Mouse (Mus musculus) liver, embryonic 15.5 days (tissue): ENCODE measurements at regions not wholly inside any gene's neighbourhood (a gene's known extent, or its start where the extent isn't known, plus 50 kb on each side); places are given as distances from the start of the nearest gene placed in this dataset.

Experiments
- ATAC-seq: fragments of 200-750 bp; cut with Nextera tagmentation; 2 replicates; pipeline ENCODE4 v1.8.0; 2017; ENCODE audit warnings: moderate number of reproducible peaks, mild to moderate bottlenecking, moderate library complexity; ENCODE audit not compliant: insufficient read depth
- H3K27ac ChIP-seq: fragments of 300-500 bp; sonication (generic); replicated peaks from 2 replicates; pipeline ENCODE4 v1.5.1; 2015; ENCODE audit warnings: mild to moderate bottlenecking, inconsistent platforms
- H3K27me3 ChIP-seq: fragments of 300-500 bp; sonication (generic); 2 replicates; pipeline ENCODE4 v1.6.1; 2015; ENCODE audit warnings: mild to moderate bottlenecking, inconsistent platforms
- H3K36me3 ChIP-seq: fragments of 300-500 bp; sonication (generic); replicated peaks from 2 replicates; pipeline ENCODE4 v1.6.1; 2015; ENCODE audit warnings: moderate library complexity, mild to moderate bottlenecking, inconsistent platforms
- H3K4me1 ChIP-seq: fragments of 300-500 bp; sonication (generic); replicated peaks from 2 replicates; pipeline ENCODE4 v1.6.1; 2015; ENCODE audit warnings: inconsistent platforms
- H3K4me2 ChIP-seq: fragments of 300-500 bp; sonication (generic); 2 replicates; pipeline ENCODE4 v1.6.1; 2015; ENCODE audit warnings: moderate library complexity, mild to moderate bottlenecking, inconsistent platforms
- H3K4me3 ChIP-seq: fragments of 300-500 bp; sonication (generic); replicated peaks from 2 replicates; pipeline ENCODE4 v1.5.1; 2015; ENCODE audit warnings: mild to moderate bottlenecking, inconsistent platforms
- H3K9ac ChIP-seq: fragments of 300-500 bp; sonication (generic); 2 replicates; pipeline ENCODE4 v1.6.1; 2015; ENCODE audit warnings: moderate library complexity, mild to moderate bottlenecking, inconsistent platforms
- H3K9me3 ChIP-seq: fragments of 300-500 bp; sonication (generic); replicated peaks from 2 replicates; pipeline ENCODE4 v1.6.1; 2016; ENCODE audit warnings: inconsistent platforms
- WGBS: fragments of 180-500 bp; shearing (Covaris S2); methylation state at CpG from one replicate; pipeline ENCODE4 v1.1.7; 2015; ENCODE audit warnings: mixed read lengths; ENCODE audit not compliant: insufficient replicate concordance; 5-methylcytosine and 5-hydroxymethylcytosine counted together

DNA sequence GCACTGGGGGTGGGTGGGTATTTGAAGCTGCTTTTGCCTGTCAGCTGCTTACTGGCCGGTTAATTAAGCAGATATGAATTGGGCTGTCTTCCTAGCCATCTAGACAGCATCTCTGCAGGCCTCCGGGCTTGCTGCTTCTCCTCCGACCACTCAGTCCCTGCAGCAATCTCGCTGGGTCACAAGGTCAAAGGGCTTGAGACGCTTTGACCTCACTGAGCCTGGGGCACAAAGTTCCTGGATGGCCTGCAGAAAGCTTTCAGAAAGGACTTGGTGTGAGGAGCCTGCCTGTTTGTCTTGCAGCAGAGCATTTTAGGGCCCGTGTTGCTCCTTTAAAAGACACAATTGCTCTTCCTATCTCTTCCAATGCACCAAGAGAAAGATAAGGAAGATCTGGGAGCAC, 83.7 kb upstream of the Ppp2r5a start:
- ATAC-seq = no peak
- Histone ChIP-seq H3K9me3 (no peaks in the 10 kb centered on the region), H3K27ac (no peak overlapping the region), H3K4me2 (no peak overlapping the region), H3K4me1 (no peaks in the 10 kb centered on the region; the same call in 1 of the 2 replicates), H3K9ac (no peak overlapping the region), H3K4me3 (no peak overlapping the region), H3K36me3 (no peaks in the 10 kb centered on the region), H3K27me3 (peaks cover 4% of the 10 kb centered on the region; the same call in 1 of the 2 replicates)
- WGBS = 49% methylated on average over 6 of the region's 6 CpGs

DNA sequence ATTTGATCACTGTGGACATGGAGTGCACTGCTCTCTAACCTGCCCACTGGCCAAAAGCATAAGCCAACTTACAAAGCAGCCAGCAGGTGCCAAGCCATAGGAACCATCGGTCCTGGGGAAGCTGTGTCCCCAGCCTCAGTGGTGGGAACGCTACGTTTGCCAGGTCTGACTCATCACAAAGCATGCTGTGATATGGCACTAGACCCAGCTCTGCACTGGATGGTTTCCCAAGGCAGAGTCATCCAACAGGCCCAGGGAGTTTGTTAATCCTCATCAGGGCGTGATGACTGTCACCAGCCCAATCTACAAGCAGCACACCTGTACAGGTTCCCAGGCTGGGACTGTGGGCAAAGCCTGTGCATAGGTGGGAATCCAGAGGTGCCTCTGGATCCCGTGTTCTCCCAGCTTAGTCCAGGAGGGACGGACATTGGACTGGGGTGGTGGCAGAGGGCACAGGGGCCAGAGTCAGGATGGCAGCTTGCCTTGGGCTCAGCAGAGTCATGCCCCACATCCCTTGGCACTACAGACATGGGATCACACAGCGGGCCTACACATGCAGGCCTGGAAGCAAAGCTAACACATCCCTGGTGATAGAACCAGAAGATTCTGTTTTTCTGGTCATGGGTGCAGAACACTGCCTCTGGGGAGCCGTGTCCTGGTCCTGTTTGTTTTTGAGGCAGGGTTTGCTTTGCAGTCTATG, 81.8 kb upstream of the Ppp2r5a start:
- no peak for ATAC-seq
- WGBS = 67% methylated on average over 8 of the region's 8 CpGs
- Histone ChIP-seq H3K4me1 (peaks cover 6% of the 10 kb centered on the region), H3K27me3 (peaks cover 4% of the 10 kb centered on the region; the same call in 1 of the 2 replicates), H3K9me3 (no peaks in the 10 kb centered on the region), H3K36me3 (no peaks in the 10 kb centered on the region), H3K4me2 (no peak overlapping the region), H3K27ac (no peak overlapping the region), H3K9ac (no peak overlapping the region), H3K4me3 (no peak overlapping the region)

DNA sequence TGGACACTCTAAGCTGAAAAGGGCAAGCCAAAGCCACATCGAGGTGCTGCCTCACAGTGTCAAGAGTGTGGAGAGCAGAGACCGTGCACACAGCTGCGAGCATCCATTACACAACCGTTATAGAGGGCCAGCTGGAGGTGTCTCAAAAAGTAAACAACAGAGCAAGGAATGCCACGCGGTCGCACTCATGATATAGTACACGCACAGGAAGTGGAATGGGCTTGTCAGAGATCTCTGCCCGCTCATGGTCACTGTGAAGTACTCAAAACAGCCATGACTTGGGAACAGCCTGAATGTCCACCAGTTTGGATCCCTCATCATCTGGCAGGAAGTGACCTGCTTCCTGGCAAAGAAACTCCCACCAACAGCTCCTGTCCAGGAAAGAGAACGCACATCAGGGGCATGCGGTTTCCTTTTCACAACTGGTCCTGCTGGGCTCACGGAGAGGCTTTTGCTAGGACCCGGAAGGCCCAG, 76.9 kb upstream of the Ppp2r5a start:
- Histone ChIP-seq H3K4me2 (peak overlapping the region; percentile 24; the same call in 1 of the 2 replicates), H3K4me3 (no peak overlapping the region), H3K9me3 (no peaks in the 10 kb centered on the region), H3K27ac (no peak overlapping the region), H3K9ac (no peak overlapping the region), H3K4me1 (peaks cover 8% of the 10 kb centered on the region; the same call in 1 of the 2 replicates), H3K36me3 (no peaks in the 10 kb centered on the region), H3K27me3 (no peaks in the 10 kb centered on the region)
- ATAC-seq = peak; percentile 54
- 17% methylated on average over 13 of the region's 13 CpGs for WGBS

DNA sequence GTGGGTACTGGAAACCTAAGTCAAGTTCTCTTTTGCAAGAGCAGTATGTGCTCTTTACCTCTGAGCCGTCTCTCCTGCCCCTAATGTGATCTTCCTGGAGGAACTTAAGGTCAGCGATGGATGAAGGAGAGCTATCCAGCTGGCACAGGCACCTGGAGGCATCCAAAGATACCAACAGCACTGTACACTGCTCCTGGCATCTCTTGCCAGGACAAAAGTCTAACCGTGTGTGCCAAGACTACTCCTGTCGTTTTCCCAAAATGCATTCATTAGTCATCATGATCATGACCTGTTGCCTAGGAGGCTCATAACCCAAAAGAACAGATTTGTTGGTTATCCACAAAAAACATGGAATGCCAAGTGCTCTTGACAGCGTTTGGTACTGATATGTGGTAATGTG, 69.5 kb upstream of the Ppp2r5a start:
- no peak for ATAC-seq
- Histone ChIP-seq H3K4me1 (peaks cover 21% of the 10 kb centered on the region), H3K4me2 (no peak overlapping the region), H3K4me3 (no peak overlapping the region), H3K9me3 (no peaks in the 10 kb centered on the region), H3K36me3 (no peaks in the 10 kb centered on the region), H3K27me3 (no peaks in the 10 kb centered on the region), H3K9ac (no peak overlapping the region), H3K27ac (no peak overlapping the region)
- 72% methylated on average over 5 of the region's 5 CpGs for WGBS

DNA sequence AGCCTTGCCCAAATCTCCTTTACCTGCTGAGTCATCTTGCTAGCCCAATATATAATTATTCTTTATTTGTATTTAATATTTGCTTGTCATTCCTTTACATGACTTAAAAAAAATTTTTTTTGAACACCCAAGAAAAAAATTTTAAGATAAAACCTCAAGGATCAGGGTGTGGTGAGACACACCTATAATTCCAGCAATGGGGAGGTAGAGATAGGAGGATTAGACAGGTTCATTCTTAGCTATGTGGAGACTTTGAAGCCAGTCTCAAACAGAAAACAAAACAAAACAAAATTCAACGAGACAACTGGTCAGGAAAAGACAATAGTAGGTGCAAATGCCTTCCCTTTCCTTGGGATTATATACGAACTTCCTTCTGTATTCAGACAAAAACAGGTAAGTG, 68.4 kb upstream of the Ppp2r5a start:
- no peaks in the 10 kb centered on the region for H3K36me3 ChIP-seq
- H3K27me3 ChIP-seq = no peaks in the 10 kb centered on the region
- H3K9ac ChIP-seq = no peak overlapping the region
- H3K4me1 ChIP-seq = peaks cover 21% of the 10 kb centered on the region
- H3K27ac ChIP-seq = no peak overlapping the region
- no peak for ATAC-seq
- 33% methylated on average over 2 of the region's 2 CpGs for WGBS
- no peak overlapping the region for H3K4me2 ChIP-seq
- no peaks in the 10 kb centered on the region for H3K9me3 ChIP-seq
- no peak overlapping the region for H3K4me3 ChIP-seq

DNA sequence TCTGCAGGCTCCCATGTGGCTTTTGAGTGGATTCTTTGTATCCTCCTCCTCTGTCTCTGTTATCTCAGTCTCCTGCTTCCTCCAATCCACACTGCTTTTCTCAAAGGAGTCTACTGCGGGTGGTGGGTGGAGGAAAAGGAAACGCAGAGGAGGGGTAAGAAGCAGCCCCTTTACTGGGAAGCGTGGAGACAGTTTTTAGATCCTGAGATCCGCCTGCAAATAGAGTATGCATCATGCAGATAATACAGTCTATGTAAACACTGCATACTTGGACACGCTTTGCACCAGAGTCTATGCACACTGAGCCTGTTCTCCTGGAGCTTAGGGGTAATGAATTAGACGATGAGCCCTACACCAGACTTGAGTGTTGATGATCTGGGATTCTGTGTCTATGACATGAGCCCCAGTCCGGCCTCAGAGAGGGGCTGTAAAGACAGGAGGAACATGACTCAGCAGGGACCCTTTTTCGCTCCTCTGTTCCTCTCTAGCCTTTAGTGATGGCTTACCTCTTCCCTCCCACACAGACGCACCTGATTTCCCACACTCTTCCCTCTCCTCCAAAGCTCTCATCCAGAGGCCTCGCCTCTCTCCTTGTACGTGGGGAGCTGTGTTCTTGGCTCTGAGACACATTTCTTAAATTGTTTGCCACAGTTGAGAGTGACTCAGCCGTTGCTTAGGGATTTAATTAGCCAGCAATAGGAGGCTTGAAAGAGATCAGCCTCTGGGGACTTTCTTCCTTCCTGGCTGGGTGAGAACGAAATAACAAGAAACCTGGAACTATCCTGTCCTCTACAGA, 67.3 kb upstream of the Ppp2r5a start:
- no peak for ATAC-seq
- no peak overlapping the region for H3K4me2 ChIP-seq
- H3K36me3 ChIP-seq = no peaks in the 10 kb centered on the region
- 15% methylated on average over 13 of the region's 13 CpGs for WGBS
- no peaks in the 10 kb centered on the region for H3K27me3 ChIP-seq
- no peak overlapping the region for H3K27ac ChIP-seq
- H3K4me3 ChIP-seq = no peak overlapping the region
- peak overlapping the region; percentile 13; the same call in 1 of the 2 replicates for H3K9ac ChIP-seq
- H3K9me3 ChIP-seq = no peaks in the 10 kb centered on the region
- H3K4me1 ChIP-seq = peaks cover 21% of the 10 kb centered on the region

DNA sequence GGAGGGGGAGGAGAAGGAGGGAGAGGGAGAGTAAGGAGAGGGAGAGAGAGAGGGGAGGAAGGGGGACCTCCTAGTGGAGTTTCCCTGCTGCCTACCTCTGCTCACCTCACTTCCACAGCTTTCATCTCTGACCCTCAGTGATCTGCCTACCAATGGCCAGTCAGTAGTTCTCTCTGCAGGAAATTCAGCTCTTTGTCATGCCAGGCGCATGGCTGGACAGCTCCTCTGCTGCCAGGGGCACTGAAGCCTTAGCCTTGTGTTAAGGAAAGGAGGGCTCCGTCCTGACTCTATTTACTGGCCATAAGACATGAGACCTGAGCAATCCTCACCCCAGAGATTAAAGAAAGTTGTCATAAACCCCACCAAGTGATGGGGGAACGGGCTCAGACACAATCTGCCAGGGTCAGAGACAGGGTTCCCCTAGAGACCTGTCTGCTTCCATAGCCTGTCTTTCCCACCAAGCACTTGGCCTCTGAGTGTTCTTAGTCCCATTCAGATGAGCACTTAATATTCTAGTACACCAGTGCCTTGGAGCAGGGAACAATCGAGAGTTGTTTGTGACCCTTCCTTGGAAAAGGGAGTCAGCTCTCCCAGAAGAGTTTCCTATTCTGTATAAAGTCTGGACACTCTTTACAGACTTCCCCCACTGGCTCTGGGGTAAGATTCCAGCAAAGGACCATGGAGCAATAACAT, 65.9 kb upstream of the Ppp2r5a start:
- H3K4me2 ChIP-seq = no peak overlapping the region
- H3K27ac ChIP-seq = no peak overlapping the region
- H3K4me1 ChIP-seq = peaks cover 21% of the 10 kb centered on the region
- H3K36me3 ChIP-seq = no peaks in the 10 kb centered on the region
- H3K9ac ChIP-seq = no peak overlapping the region
- H3K27me3 ChIP-seq = no peaks in the 10 kb centered on the region
- WGBS = 61% methylated on average over 4 of the region's 4 CpGs
- H3K4me3 ChIP-seq = no peak overlapping the region
- no peak for ATAC-seq
- H3K9me3 ChIP-seq = no peaks in the 10 kb centered on the region

DNA sequence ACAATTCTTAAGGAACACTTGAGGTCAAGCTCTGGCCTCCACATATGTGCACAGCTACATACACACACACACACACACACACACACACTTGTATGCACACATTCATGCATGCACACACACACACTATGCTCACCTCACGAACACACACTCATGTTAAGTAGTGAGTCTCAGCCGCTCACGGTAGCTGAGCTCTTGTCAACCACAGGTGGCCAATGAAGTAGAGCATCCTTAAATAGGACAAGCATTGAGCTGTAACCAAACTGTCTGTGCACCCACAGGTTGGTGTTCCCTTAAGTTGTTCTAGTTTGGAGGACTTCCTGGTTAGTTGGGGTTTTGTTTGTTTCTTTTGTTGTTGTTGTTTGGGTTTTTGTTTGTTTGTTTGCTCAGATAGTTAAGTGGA, 63.2 kb upstream of the Ppp2r5a start:
- H3K4me3 ChIP-seq = no peak overlapping the region
- 67% methylated on average over 3 of the region's 3 CpGs for WGBS
- no peak overlapping the region for H3K27ac ChIP-seq
- peaks cover 23% of the 10 kb centered on the region for H3K4me1 ChIP-seq
- H3K9ac ChIP-seq = no peak overlapping the region
- H3K27me3 ChIP-seq = no peaks in the 10 kb centered on the region
- no peaks in the 10 kb centered on the region for H3K36me3 ChIP-seq
- no peaks in the 10 kb centered on the region for H3K9me3 ChIP-seq
- ATAC-seq = no peak
- no peak overlapping the region for H3K4me2 ChIP-seq

DNA sequence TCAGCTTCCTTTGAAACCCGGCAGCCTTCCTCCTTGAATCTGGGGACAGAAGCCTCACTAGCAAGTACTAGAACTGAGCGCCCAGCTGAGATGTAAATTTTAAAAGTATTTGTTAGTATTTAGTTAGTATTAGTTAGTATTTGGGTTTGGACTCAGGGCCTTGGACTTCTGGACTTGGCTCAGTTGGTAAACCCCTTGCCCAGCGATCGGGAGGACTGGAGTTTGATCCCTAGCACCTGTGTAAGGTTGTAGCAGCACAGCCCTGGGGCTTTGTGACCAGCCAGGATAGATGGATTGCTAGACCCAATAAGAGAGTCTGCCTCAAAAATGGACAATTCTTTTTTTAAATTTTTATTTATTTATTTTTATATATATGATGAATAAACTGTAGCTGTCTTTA, 62.7 kb upstream of the Ppp2r5a start:
- no peaks in the 10 kb centered on the region for H3K27me3 ChIP-seq
- no peaks in the 10 kb centered on the region for H3K36me3 ChIP-seq
- peaks cover 17% of the 10 kb centered on the region for H3K4me1 ChIP-seq
- H3K27ac ChIP-seq = no peak overlapping the region
- no peaks in the 10 kb centered on the region for H3K9me3 ChIP-seq
- H3K9ac ChIP-seq = no peak overlapping the region
- H3K4me3 ChIP-seq = no peak overlapping the region
- 66% methylated on average over 4 of the region's 4 CpGs for WGBS
- H3K4me2 ChIP-seq = no peak overlapping the region
- ATAC-seq = no peak

DNA sequence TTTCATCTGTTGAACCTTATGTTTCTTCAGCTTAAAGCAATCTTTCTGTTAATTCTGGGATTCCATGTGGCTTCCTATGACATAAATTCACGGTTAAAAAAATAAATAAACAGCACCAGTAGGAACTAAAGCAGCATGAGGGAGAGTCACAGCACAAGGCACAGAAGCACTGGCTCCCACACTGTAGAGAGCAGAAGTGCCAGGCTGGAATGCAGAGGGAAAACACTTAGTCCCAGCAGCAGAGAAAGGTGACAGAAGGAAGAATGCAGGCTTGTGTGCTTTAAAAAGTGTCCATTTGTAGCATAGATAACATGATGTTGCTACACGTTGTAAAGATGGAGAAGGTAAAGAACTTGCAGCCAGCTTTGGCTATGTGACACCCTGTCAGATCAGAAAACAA, 62.1 kb upstream of the Ppp2r5a start:
- no peak for ATAC-seq
- no peak overlapping the region for H3K9ac ChIP-seq
- H3K36me3 ChIP-seq = no peaks in the 10 kb centered on the region
- no peak overlapping the region for H3K4me3 ChIP-seq
- WGBS = 34% methylated on average over 2 of the region's 2 CpGs
- no peaks in the 10 kb centered on the region for H3K9me3 ChIP-seq
- H3K4me1 ChIP-seq = peaks cover 12% of the 10 kb centered on the region
- no peak overlapping the region for H3K4me2 ChIP-seq
- H3K27ac ChIP-seq = no peak overlapping the region
- no peaks in the 10 kb centered on the region for H3K27me3 ChIP-seq
